Mouse (Mus musculus) gastrocnemius, adult 2 months (tissue): ENCODE results near the gene Gm42906. TPM values are rescaled to one million over a fixed set of nuclear protein-coding genes. Genes with fewer than 3 reads are reported as not detected.

Experiments
- DNase-seq: peaks from one replicate; pipeline ENCODE4 v3.0.0; 2022
- H3K27ac ChIP-seq: fragments of 200-600 bp; 2 replicates; pipeline ENCODE4 v1.8.1; 2022; ENCODE audit warnings: mild to moderate bottlenecking
- H3K4me3 ChIP-seq: fragments of 200-600 bp; 2 replicates; pipeline ENCODE4 v1.8.1; 2022; ENCODE audit warnings: mild to moderate bottlenecking, moderate library complexity
- CTCF ChIP-seq: fragments of 200-600 bp; IDR thresholded peaks from 2 replicates; pipeline ENCODE4 v1.8.1; 2022; ENCODE audit warnings: antibody characterized with exemption, mild to moderate bottlenecking, moderate library complexity
- intact Hi-C: fragments of 180-260 bp; cut with DNase I; formaldehyde crosslinking; loops from one replicate; pipeline ENCODE4 v1.15.1; 2025
- total RNA-seq, 2 experiments: library from RNA; stranded (reverse); gene quantifications; 2 replicates each; pipeline ENCODE4 v1.2.3; 2021

The Gm42906 gene
- total RNA-seq, 2 experiments from 2014 or later: 1.1 to 1.3 TPM

- Histone ChIP-seq H3K27ac (peak overlapping the region; percentile 43), H3K4me3 (no peak overlapping the region)
- no peak for DNase-seq
- no peak for TF ChIP-seq CTCF
- intact Hi-C loops: loop anchor here (10.0 kb wide), 2 partner anchors 58 to 288 kb away; no protein-coding TSS in a partner anchor
These were observed 94.8 kb downstream of the Gm42906 start for GRCm38 (mm10) chr5:151333191-151333594.

- H3K4me3 ChIP-seq: no peak overlapping the region
- no peak overlapping the region for H3K27ac ChIP-seq
- DNase-seq: peak; percentile 19
- no peak for TF ChIP-seq CTCF
- intact Hi-C loops: no loop called here
These were observed 112.0 kb downstream of the Gm42906 start for GRCm38 (mm10) chr5:151315804-151316597.

- Histone ChIP-seq H3K27ac (no peak overlapping the region), H3K4me3 (no peak overlapping the region)
- no peak for DNase-seq
- intact Hi-C loops: no loop called here
- TF ChIP-seq CTCF: no peak
These were observed 127.7 kb downstream of the Gm42906 start for GRCm38 (mm10) chr5:151300286-151300685.

- TF ChIP-seq CTCF: no peak
- no peak for DNase-seq
These were observed 128.4 kb downstream of the Gm42906 start for GRCm38 (mm10) chr5:151299576-151299975.

GRCm38 (mm10) chr5:151298371-151298770 is 129.6 kb downstream of the Gm42906 start:
- intact Hi-C loops: no loop called here
- no peak for TF ChIP-seq CTCF
- no peak overlapping the region for H3K27ac ChIP-seq
- no peak for DNase-seq
- no peak overlapping the region for H3K4me3 ChIP-seq

More at GRCm38 (mm10) chr5:151299576-151299975, 128.4 kb downstream of the Gm42906 start:
- Histone ChIP-seq H3K4me3 (peak overlapping the region; percentile 25), H3K27ac (no peak overlapping the region)
- intact Hi-C loops: no loop called here

- H3K4me3 ChIP-seq: no peak overlapping the region
- intact Hi-C loops: no loop called here
- TF ChIP-seq CTCF: no peak
- DNase-seq: no peak
- H3K27ac ChIP-seq: no peak overlapping the region
These were observed 131.7 kb downstream of the Gm42906 start for GRCm38 (mm10) chr5:151296244-151296643.

GRCm38 (mm10) chr5:151293591-151293990 is 134.4 kb downstream of the Gm42906 start:
- no peak overlapping the region for H3K4me3 ChIP-seq
- no peak for TF ChIP-seq CTCF
- H3K27ac ChIP-seq: no peak overlapping the region
- no peak for DNase-seq
- intact Hi-C loops: no loop called here

GRCm38 (mm10) chr5:151292310-151292709 is 135.7 kb downstream of the Gm42906 start:
- intact Hi-C loops: no loop called here
- peak; percentile 20 for DNase-seq
- peak; percentile 65 for TF ChIP-seq CTCF
- Histone ChIP-seq H3K4me3 (no peak overlapping the region), H3K27ac (no peak overlapping the region)

GRCm38 (mm10) chr5:151286331-151286730 is 141.6 kb downstream of the Gm42906 start:
- DNase-seq: no peak
- H3K4me3 ChIP-seq: no peak overlapping the region
- intact Hi-C loops: no loop called here
- TF ChIP-seq CTCF: no peak
- no peak overlapping the region for H3K27ac ChIP-seq

GRCm38 (mm10) chr5:151279531-151279930 is 148.4 kb downstream of the Gm42906 start:
- H3K4me3 ChIP-seq: no peak overlapping the region
- intact Hi-C loops: loop anchor here (10.0 kb wide), 1 partner anchor 55 kb away; no protein-coding TSS in a partner anchor
- TF ChIP-seq CTCF: no peak

GRCm38 (mm10) chr5:151277927-151278326 is 150.0 kb downstream of the Gm42906 start:
- intact Hi-C loops: loop anchor here (10.0 kb wide), 1 partner anchor 57 kb away; no protein-coding TSS in a partner anchor
- Histone ChIP-seq H3K27ac (no peak overlapping the region), H3K4me3 (no peak overlapping the region)
- no peak for DNase-seq
- no peak for TF ChIP-seq CTCF

More at GRCm38 (mm10) chr5:151279531-151279930, 148.4 kb downstream of the Gm42906 start:
- H3K27ac ChIP-seq: no peak overlapping the region
- DNase-seq: no peak

GRCm38 (mm10) chr5:151275986-151276385 is 152.0 kb downstream of the Gm42906 start:
- Histone ChIP-seq H3K4me3 (no peak overlapping the region), H3K27ac (no peak overlapping the region)
- DNase-seq: no peak
- intact Hi-C loops: loop anchor here (10.0 kb wide), 1 partner anchor 59 kb away; no protein-coding TSS in a partner anchor
- TF ChIP-seq CTCF: no peak

GRCm38 (mm10) chr5:151274265-151274664 is 153.7 kb downstream of the Gm42906 start:
- Histone ChIP-seq H3K4me3 (no peak overlapping the region), H3K27ac (no peak overlapping the region)
- DNase-seq: no peak
- no peak for TF ChIP-seq CTCF
- intact Hi-C loops: loop anchor here (10.0 kb wide), 1 partner anchor 61 kb away; no protein-coding TSS in a partner anchor
